Mouse (Mus musculus) lung, postnatal 14 days (tissue): ENCODE results near the gene Gpr87.

Experiments used
- DNase-seq: peaks from one replicate; pipeline ENCODE4 v3.0.0; 2021

The Gpr87 gene

DNA sequence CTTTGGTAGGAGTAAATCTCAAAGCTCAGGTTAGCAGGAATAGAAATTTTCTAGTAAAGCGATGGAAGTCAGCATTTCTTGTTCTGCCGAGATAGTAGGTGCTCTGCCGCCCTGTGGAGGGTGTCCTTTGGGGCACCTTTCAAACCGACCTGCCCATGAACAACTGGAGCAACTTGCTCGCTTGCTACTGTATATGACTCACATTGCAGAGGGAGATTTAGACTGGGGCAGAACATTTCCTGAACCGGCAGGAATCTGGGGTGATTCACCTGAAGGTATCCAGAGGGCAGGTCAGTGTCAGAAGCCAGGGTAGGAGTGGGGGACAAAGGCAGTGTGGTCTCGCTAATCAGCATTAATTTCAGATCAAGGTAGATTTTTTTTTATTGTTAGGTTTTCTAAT is at the start of gene Gpr87:
Gene Gpr87, minus strand, starts transcription at position 167 of the 400 bp plus-strand sequence.
- DNase-seq: no peak

DNA sequence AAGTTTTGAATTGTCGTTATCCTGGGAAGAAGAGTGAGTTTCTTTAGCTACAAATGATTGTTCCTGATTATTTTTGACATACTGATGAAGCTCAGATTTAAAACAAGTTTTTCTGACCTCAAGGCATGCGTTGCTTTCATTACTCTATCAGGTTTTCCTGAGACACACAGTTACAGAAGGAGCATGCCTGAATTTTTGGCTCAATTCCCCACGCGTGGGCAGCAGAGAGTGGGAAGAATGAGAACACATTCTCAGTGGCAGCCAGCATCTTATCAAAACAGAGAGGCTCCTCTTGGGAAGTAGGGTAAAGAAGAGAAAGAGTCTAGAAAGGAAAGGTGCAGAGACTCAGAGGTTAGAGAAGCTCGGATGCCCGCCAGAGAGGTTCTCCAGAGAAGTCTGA is 48.5 kb upstream of the Gpr87 start:
- DNase-seq: no peak

DNA sequence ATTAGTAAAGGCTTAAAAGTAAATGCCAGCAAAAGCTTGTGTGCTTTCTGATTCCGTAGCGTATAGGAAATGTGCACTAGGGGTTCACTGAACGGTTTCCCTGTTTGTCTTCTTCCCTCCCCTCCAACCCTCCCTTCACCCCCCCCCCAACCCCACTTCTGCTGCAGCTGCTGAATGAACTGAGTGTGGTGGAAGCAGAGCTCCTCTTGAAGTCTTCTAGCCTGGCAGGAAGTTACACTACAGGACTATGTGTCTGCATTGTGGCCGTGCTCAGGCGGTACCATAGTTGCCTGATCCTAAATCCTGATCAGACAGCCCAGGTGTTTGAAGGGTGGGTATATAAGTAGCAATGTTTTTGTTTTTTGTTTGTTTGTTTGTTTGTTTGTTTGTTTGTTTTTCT is 40.0 kb upstream of the Gpr87 start:
- DNase-seq: no peak

DNA sequence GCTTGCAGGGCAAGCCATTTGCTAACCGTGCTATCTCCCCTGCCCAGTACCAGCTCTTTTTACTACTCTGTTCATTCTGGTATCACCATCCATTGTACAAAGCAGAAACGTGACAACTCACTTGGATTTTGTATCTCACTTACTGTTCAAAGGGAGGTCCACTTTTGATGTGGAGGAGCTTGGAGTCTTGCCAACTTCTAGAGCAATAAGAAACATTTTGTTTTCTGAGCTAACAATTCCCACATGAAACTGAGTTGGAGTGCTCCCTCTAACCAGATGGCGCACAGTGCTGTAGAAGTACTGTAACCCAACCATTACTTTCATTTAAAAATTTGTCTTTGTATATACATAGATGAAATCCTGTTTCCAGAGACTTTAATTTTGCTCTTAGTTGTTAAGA is 36.0 kb upstream of the Gpr87 start:
- no peak for DNase-seq

DNA sequence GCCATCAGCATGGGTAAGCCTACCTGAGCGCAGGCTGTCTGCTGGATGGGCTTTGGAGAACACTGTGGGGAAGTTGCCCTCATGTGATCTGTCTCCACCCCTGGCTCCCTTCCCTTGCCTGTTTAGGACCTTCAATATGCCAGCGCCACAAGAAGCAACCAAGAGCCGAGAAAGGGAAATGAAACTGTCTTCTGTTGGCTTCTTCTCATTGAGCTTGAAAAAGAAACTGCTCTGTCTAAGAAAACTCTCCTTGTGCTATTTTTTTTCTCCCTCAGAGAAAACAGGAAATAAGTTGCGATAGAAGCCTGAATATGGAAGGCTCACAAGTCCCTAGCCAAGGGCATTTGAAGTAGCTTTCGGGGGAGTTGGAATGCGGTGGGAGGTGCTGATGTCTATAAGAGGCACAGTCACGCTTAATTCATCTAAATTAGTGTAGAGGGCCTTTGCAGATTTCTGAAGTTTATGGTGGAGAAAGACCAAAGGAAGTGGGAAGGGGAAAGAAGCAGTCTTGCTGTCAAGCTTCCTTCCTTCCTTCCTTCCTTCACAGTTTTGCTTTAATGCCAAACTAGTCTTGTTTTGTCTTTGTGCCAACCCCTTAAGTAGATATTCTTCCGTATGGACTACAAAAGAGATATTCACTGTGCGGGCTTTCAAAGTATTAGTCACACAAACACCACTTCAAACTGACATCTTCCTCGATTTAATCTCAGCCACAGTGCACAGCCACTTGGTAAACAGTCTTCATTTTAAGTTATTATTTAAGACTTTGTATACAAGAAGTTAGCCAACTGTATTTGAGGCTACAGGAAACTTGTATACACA is 34.0 kb upstream of the Gpr87 start:
- no peak for DNase-seq

DNA sequence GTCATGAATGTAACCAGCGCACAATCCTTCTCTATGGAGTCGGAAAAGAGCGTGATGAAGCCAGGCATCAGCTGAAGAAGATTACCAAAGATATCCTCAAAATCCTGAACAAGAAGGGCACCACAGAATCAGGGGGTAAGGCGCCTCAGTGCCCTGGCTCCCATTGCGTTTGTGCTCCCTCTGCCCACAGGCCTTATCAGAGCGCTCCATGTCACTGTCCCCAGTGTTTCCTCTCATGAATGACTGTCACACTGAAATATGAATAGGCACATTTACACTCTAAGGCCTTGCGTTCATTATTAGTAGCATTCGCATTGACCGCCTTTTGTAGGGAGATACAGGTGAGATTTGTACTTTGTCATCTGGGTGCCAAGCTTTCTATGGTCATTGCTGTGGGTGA is 32.8 kb upstream of the Gpr87 start:
- no peak for DNase-seq

DNA sequence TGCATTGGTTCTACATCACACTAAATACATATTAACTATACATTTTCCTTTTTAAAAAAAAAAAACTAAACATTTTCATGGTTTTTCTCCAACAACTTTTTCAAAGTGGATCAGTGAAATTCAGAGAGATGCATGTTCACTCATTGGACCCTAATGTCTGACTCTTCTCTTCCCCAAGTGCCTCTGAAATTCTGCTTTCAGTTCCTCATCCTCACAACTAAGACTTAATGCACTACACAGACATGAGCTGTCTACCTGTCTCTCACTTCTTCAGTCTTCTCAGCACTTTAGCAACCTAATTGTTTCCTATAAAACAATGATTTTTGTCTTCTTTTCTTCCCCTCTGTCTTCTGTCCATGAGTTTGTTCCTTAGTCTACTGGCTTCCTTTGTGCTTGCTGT is 30.5 kb upstream of the Gpr87 start:
- DNase-seq: no peak

DNA sequence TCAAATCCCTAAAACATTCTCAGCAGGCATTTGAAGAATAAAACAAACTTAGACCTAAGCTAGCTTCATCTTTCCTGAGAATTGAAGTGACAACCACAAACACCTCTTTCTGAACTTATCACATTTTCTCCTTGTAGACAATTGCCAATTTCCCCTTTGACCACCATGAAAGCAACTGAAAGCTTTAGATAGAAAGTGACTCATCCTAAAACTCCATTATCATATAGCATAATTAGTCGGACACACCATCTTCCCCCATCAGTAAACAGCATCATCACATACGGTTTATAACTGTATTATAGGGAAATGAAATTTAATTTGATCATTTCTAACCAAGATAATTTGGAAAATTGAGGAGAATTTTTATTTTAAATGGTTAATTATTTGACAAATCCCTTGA is 27.4 kb upstream of the Gpr87 start:
- DNase-seq: no peak

DNA sequence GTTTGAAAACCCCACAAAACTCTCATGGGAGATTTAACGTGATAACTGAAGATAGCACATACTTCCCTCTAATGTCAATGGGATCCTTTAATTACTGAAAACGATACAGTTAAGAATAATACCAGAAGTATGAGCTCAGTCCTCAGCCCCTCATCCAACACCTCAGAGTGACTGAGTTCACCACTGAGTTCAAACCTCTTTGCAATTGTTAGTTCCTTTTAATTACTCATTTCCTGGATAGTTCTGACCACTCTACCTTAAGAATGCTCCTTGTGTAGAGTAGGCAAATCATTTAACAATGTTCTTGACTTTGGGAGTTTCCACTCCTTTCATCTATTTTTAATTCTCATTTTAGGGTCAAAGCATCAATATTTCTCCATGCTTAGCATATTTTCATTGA is 24.4 kb upstream of the Gpr87 start:
- DNase-seq: no peak

DNA sequence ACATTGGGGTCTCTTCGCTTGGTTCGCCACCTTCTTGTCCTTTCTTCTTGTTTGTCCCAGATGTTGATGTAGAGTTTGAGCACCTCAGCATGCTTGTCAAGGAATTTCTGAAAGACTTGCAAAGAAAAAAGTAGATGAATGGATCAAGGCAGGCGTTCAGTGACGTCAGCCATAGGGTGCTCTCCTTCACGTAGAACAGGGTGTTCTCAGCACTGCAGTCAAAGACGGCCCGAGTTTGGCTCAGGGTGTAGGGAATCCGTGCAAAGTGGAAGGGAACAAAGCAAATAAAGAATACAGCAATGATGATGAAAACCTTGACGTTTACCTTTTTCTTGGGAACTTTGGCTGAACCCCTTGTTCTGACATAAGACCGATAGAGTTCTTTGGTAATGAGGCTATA is 22.3 kb upstream of the Gpr87 start:
- DNase-seq: no peak

DNA sequence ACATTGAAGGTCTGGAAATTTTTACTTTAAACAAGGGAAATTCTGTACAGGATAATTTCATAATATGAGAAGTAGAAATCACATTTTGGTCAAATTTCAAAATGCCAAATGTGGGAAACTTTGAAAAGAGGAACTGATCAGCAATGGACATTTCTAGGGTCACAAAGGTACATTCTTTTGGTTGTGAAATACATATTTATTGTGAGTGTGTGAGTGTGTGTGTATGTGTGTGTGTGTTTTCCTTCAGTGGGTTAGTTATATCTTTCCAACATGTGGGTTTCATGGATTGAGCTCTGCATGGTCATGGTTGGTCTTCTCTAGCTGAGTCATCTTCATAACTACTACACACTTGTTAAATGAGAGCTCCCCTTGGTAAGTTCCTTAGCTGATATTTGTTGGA is 17.5 kb upstream of the Gpr87 start:
- no peak for DNase-seq

DNA sequence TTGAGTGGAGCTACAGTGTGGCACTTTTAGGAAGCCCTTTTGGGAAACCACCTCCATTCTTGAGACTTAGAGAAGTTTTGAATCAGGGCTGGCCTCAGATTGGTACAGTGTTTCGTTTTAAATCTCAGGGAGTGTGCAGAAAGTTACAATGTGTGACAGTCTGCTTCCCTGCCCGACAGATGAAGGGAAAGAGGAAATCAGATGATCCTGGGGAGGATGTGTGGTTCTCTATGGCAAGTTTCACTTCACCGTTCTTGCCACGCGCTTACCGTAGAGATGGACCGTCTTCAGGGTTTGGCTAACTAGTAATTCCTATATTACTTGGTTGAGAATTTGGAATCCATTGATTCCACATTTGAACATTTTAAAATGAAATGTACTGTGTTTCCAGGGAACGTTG is 16.9 kb upstream of the Gpr87 start:
- DNase-seq: no peak

DNA sequence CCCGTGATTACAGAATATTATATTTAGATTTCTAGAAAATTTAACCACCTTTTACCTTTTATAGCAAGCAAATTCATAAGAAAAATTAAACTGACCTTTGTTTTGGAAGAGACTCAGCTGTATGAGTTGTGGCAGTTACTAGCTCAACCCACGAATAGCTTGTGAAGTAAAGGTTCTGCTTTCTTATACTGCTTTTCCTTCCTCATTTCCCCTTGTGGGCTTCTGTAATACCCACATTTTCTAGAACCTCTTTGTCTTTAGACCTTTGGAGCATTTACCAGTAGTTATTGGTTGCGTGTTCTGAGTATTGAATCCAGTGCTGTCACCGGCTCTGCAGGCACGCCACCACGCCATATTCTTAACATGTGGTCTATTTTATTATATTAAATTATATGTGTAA is 15.8 kb upstream of the Gpr87 start, which contains the start of gene P2ry13:
Gene P2ry13, minus strand, starts transcription at position 156 of the 400 bp plus-strand sequence.
- DNase-seq: no peak

DNA sequence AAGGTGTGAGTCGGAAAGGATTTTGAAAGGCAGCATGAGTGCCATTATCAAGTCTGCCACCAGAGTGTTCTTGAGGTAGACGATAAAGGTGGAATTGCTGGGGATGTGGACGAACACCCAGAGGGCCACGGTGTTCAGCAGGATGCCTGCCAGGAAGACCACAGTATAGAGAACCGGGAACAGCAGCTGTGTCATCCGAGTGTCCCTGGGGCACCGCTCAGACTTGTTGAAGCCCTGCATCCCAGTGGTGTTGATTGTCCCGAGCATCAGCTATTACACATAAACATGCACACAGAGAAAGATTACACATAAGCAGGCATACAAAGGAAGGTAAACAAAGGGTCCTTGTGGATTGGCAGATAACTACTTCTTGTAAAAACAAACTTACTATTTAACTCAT is 15.2 kb upstream of the Gpr87 start:
- no peak for DNase-seq

DNA sequence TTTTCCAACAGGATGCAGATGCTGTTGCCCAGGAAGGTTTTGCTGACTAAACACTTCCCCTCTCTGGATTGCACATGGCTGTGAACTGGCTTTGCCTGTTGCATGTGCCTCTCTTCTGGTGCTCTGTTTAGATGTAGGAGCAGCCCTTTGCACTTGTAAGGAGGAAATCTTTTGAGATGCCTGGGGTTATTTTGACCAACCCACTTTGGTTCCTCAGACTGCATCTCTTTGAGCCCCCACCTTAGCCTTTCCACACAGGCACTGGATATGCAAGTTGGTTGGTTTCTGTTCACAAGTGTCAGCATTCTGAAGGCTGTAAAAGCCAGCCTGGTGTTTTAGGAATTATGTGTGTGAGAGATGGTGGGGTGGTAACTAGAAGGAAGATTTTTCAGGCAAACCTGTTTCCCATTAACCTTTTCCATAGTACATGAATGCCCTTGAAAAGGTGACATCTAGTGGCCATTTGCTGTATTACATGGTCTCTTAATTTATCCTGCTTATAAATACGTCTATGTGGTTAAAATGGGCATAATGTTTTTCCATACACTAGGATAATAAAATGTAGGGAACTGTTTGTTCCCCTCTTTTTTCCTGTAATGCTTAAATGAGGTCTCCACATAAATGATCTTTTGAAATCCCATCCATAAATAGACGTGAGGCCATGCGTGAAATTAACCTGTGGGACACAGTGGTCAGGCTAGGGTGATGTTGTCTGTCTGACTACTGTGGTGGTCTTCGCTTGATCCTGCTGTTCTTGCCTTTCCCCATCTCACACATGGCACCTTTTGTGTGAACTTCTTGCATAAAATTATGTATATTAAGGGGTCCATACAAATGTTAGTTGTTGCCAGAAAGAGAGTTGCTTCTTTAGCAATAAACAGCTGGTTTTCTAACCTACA is 14.0 kb upstream of the Gpr87 start:
- peak; percentile 69 for DNase-seq

DNA sequence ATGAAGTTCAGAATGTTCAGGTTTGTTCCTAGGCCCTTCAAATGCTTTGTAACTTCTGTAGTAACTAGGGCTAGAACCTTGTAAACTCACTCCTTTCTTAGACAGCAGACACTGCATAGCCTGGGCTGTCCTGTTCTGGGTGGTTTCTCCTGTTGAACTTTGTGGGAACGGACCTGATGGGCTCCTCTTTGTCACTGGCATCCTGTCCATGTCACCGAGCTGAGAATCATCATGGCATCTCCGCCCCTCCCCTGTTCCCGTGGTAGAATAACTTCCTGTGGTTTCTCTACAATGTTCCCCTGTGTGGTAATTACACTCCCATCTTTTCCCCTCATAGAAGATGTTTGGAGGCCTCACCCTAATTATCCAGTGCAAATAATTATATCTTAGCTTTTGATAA is 11.0 kb upstream of the Gpr87 start:
- DNase-seq: no peak

DNA sequence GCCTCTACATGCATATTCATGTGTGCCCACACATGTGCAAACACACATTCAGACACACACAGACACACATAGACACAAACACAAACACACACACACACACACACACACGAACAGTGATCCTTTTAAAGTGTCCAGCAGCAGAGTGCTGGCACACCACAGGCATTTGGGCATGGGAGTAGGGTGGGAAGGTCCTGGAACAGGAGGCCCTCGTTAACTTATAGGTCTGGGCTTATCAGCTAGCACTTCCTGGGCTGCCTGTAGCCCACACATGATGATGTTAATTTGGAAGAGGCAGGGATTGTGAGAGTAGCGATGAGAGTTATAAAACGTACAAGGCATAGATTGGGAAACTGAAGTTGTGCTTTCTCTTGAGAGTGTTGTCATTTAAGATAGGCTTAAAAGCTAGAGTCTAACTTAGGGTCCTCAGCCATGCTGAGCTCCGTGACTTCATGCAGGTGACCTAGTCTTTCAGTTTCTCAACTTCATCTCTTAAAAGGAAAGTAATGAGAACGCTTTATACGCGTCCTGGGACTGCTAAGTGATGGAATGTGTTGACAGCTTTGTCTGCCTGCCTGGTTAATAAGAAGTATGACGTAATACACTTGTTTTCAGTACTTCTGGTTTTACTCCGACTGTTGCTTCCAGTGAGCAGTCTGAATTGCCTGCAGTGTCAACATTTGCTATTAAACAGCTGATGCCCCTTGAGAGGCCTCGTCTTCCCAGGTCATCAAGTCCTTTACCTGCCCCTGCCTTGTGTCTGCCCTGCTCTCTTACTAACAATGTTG is 10.0 kb upstream of the Gpr87 start:
- no peak for DNase-seq

DNA sequence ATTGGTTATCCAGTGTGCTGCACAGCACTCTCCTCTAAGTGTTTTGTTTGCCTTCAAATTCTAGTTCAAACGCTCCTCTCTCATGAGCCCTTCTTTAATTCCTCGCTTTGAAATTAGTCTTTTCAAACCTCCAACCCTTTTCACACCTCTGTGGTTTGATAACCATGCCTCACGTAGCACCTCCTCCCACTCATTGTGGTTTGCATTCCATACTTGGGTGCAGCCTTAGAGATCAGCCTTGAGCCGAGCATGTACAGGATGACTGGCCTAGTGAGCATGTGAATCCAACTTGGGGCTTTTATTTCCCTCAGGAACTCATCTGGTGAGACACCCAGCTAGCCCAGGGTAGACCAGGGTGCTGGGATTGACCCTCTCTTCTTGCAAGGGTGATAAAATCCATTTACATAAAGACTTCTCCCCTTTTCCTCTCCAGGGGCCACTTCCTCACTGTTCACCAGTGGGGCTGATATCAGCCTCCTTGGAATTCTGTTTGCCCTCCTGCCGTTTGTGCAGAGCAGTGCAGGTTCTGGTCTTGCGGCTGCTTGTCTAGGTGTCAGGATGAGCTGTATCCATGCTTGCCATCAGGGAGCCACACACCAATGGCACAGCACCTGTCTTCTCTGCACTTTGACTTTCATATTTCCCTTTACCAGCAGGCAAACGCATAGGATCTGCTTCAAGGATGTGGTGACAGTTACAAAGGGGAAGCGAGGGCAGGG is 9.1 kb upstream of the Gpr87 start:
- no peak for DNase-seq

DNA sequence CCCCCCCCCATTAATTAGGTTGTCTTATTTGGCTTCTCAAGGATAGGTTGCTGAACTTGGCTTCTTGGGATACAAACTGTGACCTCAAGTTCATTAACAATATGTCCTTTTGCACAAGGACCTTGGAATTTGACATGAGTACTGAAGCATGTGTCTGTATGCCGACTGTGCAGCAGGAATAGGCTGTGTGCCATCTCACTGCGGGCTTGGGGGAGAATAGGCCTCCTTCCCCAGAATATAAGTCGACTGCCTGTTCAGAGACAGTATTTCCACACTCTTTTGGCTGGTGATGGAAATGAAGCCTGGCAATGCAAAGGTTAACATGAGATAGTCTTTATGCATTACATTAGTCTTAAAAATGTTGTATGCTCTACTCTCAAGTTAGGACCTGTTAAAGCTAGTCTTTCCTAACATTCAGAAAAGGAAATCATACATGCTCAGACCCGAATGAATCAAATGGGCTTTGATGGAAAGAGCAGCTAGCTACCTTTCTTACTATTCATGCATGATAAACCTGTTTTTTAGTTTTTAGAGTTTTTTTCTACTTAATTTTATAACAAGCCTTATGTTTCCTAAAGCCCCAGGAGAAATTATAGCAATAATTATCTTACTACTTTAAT is 2.5 kb upstream of the Gpr87 start:
- DNase-seq: no peak

DNA sequence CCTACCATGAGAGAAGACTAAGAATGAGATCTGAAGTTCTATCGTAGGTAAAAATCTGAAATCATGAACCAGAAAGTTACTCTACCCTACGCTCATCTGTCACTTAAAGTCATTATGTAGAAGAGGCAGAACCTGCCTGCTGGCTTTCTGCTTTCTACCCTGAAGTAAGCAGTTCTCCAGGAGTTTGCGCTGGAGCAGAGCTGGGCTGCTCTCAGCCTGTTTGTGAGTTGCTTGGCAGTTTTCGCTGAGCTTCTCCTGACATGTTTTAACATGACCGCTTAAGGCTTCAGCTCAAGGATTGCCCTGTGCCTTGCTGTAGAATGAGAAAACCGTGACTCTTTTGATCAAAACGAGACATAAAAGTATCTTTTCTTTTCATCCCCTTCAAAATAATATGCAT is 805 bp downstream of the Gpr87 start:
- DNase-seq: no peak

DNA sequence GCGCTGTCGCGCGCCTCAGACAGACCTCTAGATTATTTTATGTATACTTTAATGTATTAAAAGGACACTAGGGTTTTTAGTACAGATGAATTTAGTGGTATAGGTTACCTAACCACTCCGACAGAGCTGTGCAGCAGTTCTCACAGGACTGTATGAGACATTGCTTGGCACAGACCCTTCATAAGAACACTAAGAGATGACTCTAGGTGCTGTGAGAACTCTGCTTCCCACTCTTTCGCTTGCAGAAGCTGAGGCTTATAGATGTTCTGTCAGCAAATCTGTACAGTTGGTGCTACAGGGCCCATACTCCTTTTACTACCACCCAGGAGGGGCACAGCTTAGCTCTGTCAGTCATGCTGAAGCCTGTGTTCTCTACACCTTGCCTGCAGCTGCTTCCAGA is 3.2 kb downstream of the Gpr87 start:
- no peak for DNase-seq

DNA sequence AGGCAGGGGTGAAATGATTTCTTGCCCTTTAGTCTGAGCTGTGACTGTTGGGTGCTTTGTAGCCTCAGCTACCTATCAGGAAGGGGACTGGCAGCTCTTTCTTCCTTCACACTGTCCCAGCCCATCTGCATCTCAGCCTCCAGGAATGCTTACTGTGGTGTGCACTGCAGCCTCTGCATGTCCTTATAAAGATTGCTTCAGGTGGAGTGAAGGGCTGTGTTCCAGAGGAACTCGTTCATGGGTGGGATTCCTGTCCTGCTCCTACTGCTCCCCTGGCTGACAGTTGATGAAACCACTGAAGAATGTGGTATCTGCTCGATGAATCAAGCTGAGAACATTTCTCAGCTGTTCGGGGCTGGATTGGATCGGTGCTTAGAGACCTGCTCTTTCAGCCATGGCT is 7.6 kb downstream of the Gpr87 start:
- no peak for DNase-seq
